Mouse (Mus musculus) stomach, postnatal 0 days (tissue): Measurements from ENCODE around the gene Pld3.

ENCODE experiments used
- CTCF ChIP-seq: IDR thresholded peaks from 2 replicates; pipeline ENCODE4 v1.5.1; 2016; ENCODE audit warnings: antibody characterized with exemption, low read depth, mild to moderate bottlenecking, moderate library complexity
- EP300 ChIP-seq: optimal IDR thresholded peaks from 2 replicates; pipeline ENCODE3; 2016; ENCODE audit warnings: antibody characterized with exemption

DNA sequence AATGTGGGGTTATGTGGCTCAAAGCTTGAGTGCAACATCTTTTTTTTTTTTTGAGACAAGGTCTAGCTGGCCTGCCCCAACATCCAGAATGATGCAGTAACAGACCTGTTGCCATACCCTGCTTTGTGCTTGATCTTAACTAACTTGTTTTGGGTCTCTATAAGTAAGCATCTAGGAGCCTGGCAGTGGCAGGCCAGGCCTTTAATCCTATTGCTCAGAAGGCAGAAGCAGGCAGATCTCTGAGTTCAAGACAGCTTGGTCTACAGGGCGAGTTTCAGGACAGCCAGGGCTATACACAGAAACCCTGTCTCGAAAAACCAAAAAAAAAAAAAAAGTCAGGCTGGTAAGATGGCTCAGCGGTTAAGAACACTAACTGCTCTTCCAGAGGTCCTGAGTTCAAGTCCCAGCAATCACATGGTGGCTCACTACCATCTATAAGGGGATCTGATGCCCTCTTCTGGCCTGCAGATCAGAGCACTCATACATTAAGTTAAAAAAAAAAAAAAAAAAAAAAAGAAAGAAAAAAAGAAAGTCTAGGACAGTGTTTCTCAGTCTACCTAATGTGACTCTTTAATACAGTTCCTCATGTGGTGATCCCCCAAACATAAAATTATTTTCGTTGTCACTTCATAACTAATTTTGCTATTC is 37.7 kb upstream of the Pld3 start:
- peak; percentile 47 for TF ChIP-seq CTCF
- TF ChIP-seq EP300 = no peak
